Mouse (Mus musculus) liver, postnatal 0 days (tissue): Measurements from ENCODE around the gene Astn2. TPM values are rescaled to one million over a fixed set of nuclear protein-coding genes. Genes with fewer than 3 reads are reported as not detected.
"Not testable (repeated sequence)": the region's sequence is repeated elsewhere in the genome, so short reads cannot be mapped to it uniquely, and the experiment has no call there.

Experiments used
- ATAC-seq: fragments of 200-750 bp; cut with Nextera tagmentation; 2 replicates; pipeline ENCODE4 v1.8.0; 2017; ENCODE audit warnings: mild to moderate bottlenecking, moderate library complexity
- DNase-seq: peaks from one replicate; pipeline ENCODE4 v3.0.0-alpha.2; 2016
- H3K27ac ChIP-seq: fragments of 300-500 bp; sonication (generic); 2 replicates; pipeline ENCODE4 v1.5.1; 2014; ENCODE audit warnings: antibody characterized with exemption, moderate library complexity, mild to moderate bottlenecking, low read depth
- H3K27me3 ChIP-seq: fragments of 300-500 bp; sonication (generic); 2 replicates; pipeline ENCODE4 v1.6.1; 2014; ENCODE audit warnings: low read length, control low read depth, mixed read lengths; ENCODE audit not compliant: insufficient read depth
- H3K36me3 ChIP-seq: fragments of 300-500 bp; sonication (generic); replicated peaks from 2 replicates; pipeline ENCODE4 v1.6.1; 2014; ENCODE audit warnings: mild to moderate bottlenecking, control low read depth, low read length, moderate library complexity, mixed read lengths; ENCODE audit not compliant: insufficient read depth
- H3K4me1 ChIP-seq: fragments of 300-500 bp; sonication (generic); 2 replicates; pipeline ENCODE4 v1.6.1; 2014; ENCODE audit warnings: antibody characterized with exemption, mild to moderate bottlenecking, control low read depth; ENCODE audit not compliant: insufficient read depth
- H3K4me2 ChIP-seq: fragments of 300-500 bp; sonication (generic); 2 replicates; pipeline ENCODE4 v1.6.1; 2014; ENCODE audit warnings: low read depth, mild to moderate bottlenecking, low read length, moderate library complexity, mixed read lengths
- H3K4me3 ChIP-seq: fragments of 300-500 bp; sonication (generic); 2 replicates; pipeline ENCODE4 v1.5.1; 2014; ENCODE audit warnings: low read depth, low read length
- H3K9ac ChIP-seq: fragments of 300-500 bp; sonication (generic); replicated peaks from 2 replicates; pipeline ENCODE4 v1.6.1; 2014; ENCODE audit warnings: mild to moderate bottlenecking, moderate library complexity
- H3K9me3 ChIP-seq: fragments of 300-500 bp; sonication (generic); 2 replicates; pipeline ENCODE4 v1.6.1; 2016; ENCODE audit warnings: mild to moderate bottlenecking, control low read depth, low read length, mixed read lengths
- CTCF ChIP-seq: sonication (generic); IDR thresholded peaks from 2 replicates; pipeline ENCODE4 v1.5.1; 2016; ENCODE audit warnings: antibody characterized with exemption, low read depth
- EP300 ChIP-seq: IDR thresholded peaks from 2 replicates; pipeline ENCODE4 v1.6.1; 2016; ENCODE audit warnings: antibody characterized with exemption, low read depth, mild to moderate bottlenecking
- WGBS: fragments of 180-500 bp; shearing (Covaris S2); extraction: QIAGEN DNeasy Blood & Tissue Kit; methylation state at CpG from one replicate; pipeline ENCODE4 v1.1.7; 2014; ENCODE audit not compliant: insufficient replicate concordance; 5-methylcytosine and 5-hydroxymethylcytosine counted together
- polyA plus RNA-seq: library from polyadenylated mRNA; unstranded; fragments of >200 nt; fragmentation: Nextera tagmentation; extraction: Ambion mirVana; gene quantifications from 2 replicates; pipeline ENCODE4 v1.2.1, GENCODE M21; 2015

Gene Astn2
- polyA plus RNA-seq, 1 experiment from 2014 or later: 0.02 TPM

DNA sequence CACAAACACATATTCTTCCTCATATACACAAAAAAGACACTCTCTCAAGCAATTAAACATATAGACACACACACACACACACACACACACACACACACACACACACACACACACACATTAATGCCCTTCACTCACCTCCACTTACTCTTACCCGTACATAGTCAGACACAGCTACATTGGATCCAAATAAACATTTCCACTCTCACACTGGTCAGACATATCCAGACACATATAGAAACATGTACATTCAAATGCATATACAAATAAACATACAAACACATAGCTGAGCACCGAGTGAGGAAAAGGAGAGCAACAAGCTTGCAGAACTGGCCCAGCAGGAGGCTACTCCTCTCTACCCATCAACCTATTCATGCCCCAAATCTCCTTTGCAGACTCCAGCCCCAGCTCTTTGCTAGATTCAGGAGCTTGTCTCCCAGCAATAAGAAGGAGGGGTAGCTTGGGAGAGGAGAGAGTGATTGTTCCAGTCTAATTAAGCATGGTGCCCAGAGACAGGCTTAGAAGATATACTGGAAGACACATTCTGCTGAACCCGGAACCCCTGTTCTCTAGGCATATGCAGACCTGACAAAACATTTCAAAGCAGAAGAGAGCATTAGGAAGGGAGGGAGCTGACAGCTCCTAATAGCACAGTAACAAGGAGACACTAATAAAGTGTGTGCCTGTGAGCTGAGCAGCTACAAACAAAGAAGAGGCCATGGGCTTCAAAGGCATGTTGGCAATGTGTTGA, 718.0 kb downstream of the Astn2 start:
- DNase-seq (no peak), ATAC-seq (no peak)
- no peaks in the 10 kb centered on the region for H3K27me3 ChIP-seq
- H3K27ac ChIP-seq: no peak overlapping the region
- no peak overlapping the region for H3K4me3 ChIP-seq
- no peak overlapping the region for H3K9ac ChIP-seq
- TF ChIP-seq EP300 (no peak), CTCF (no peak)
- 48% methylated on average over 3 of the region's 3 CpGs for WGBS
- no peak overlapping the region for H3K4me2 ChIP-seq
- no peaks in the 10 kb centered on the region for H3K36me3 ChIP-seq
- no peaks in the 10 kb centered on the region for H3K4me1 ChIP-seq
- H3K9me3 ChIP-seq: no peaks in the 10 kb centered on the region

GRCm38 (mm10) chr4:65684401-65684800, 720.0 kb downstream of the Astn2 start:
- H3K9me3 ChIP-seq: no peaks in the 10 kb centered on the region
- no peak overlapping the region for H3K4me2 ChIP-seq
- no peak for ATAC-seq
- 68% methylated on average over 3 of the region's 3 CpGs for WGBS
- DNase-seq: no peak
- no peak overlapping the region for H3K27ac ChIP-seq
- H3K4me1 ChIP-seq: no peaks in the 10 kb centered on the region
- no peaks in the 10 kb centered on the region for H3K36me3 ChIP-seq
- H3K4me3 ChIP-seq: no peak overlapping the region
- TF ChIP-seq EP300 (no peak), CTCF (no peak)
- H3K27me3 ChIP-seq: no peaks in the 10 kb centered on the region
- H3K9ac ChIP-seq: no peak overlapping the region

DNA sequence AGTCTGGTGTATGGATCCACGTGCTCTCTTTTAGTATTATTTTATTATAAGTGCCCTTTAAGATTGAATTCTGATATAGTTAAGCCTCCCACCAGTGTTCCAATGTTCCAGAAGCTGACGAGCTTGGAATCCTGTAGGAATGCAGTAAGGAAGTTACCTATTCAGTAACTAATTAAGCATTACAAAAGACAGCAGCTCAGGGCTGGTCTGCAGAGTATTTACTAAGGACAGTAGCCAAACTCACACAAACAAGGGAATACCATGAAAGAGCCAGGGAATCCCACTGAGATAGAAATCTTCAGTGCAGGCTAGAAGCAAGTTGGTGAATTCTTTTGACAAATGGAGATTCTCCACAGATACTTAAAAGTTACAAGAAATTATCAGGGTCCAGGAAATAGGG, 724.6 kb downstream of the Astn2 start:
- DNase-seq: not testable (repeated sequence)

DNA sequence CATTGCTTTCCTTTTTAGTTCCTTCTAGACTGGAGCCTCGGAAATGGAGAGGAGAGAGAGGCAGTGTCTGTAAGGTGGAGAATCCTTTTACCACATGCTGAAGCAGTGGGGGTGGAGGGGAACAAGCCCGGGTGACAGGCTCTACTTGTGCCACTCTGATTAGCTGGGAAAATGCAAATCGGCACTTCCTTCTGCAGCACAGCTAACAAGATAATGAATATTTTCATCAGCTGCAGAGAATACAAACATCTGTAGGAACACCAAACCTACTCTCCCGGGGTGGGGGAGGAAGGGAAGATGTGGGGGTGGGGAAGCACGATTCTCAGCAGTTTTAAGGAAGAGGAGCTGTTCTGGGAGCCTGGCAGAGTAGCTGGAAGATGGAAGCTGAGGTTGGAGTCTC, 725.5 kb downstream of the Astn2 start:
- no peak overlapping the region for H3K4me3 ChIP-seq
- 17% methylated on average over 5 of the region's 5 CpGs for WGBS

More for the DNA sequence above, 724.6 kb downstream of the Astn2 start:
- H3K4me3 ChIP-seq, H3K27ac ChIP-seq, H3K27me3 ChIP-seq, H3K9ac ChIP-seq, H3K4me2 ChIP-seq, H3K9me3 ChIP-seq, H3K4me1 ChIP-seq, H3K36me3 ChIP-seq, ATAC-seq: not testable (repeated sequence)
- WGBS: 43% methylated on average over 2 of the region's 2 CpGs

DNA sequence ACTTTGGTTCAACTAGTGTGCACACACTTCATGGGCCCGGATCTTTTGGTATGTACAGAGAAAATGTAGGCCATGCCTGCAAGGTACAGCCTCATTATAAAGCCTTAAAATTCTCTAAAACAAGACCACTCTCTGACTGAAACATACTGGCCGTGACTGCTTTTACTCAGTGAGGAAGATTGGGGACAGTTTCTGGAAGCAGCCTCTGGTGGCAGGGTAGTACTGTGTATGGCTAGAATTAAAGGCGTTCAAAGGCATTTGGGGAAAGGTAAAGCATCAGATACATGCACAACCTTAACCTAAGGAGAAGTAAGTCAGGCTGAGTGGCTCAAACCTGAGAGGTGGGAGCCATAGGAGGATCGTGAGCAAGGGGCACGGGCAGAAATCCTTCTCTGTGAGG, 725.9 kb downstream of the Astn2 start:
- TF ChIP-seq EP300 (no peak), CTCF (no peak)
- DNase-seq (no peak), ATAC-seq (no peak)
- Histone ChIP-seq H3K4me3 (no peak overlapping the region), H3K36me3 (no peaks in the 10 kb centered on the region), H3K9me3 (no peaks in the 10 kb centered on the region), H3K9ac (no peak overlapping the region), H3K27me3 (no peaks in the 10 kb centered on the region), H3K4me1 (no peaks in the 10 kb centered on the region), H3K4me2 (no peak overlapping the region), H3K27ac (no peak overlapping the region)
- 58% methylated on average over 5 of the region's 5 CpGs for WGBS

More for the DNA sequence above, 725.5 kb downstream of the Astn2 start:
- TF ChIP-seq EP300 (no peak), CTCF (no peak)
- H3K36me3 ChIP-seq: no peaks in the 10 kb centered on the region
- H3K9ac ChIP-seq: no peak overlapping the region
- ATAC-seq (no peak), DNase-seq (no peak)
- H3K27ac ChIP-seq: no peak overlapping the region
- no peaks in the 10 kb centered on the region for H3K27me3 ChIP-seq
- H3K4me1 ChIP-seq: no peaks in the 10 kb centered on the region
- H3K4me2 ChIP-seq: no peak overlapping the region
- no peaks in the 10 kb centered on the region for H3K9me3 ChIP-seq

DNA sequence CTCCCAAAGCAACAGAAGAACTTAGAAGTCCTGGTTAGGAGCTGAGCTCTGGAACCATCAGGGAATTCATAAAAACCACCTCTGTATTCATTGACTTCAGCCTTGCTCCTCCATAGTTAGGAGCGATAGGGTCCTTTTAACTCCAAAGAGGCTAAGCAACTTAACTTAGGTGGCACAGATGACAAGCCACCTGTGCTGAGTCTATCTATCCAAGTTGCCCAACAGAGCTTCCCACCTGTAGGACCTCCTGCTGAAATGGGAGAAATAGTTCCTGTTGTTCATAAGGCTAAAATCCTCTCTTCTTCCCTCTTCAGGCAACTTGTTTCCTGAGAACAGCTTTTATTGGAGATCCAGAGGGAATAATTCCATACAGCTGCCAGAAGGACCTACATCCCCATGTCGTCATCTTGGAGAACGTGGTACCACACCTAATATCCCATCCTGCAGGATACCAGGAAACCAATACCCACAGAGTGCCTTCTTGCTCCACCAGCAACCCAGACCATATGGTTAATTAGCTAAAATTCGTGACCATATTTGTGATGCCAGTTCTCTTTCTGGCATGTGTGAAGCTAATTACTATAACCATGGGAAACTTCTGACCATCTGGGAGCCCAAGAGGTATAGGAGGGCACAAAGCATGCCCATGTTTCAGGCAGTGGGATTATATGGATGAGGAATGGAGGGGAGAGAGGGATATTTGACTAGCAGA, 730.0 kb downstream of the Astn2 start:
- Histone ChIP-seq H3K4me1 (no peaks in the 10 kb centered on the region), H3K27ac (no peak overlapping the region), H3K36me3 (no peaks in the 10 kb centered on the region), H3K4me3 (no peak overlapping the region), H3K9ac (no peak overlapping the region), H3K27me3 (no peaks in the 10 kb centered on the region), H3K4me2 (no peak overlapping the region), H3K9me3 (no peaks in the 10 kb centered on the region)
- DNase-seq (no peak), ATAC-seq (no peak)
- no peak for TF ChIP-seq EP300
- TF ChIP-seq CTCF: no peak
- WGBS: 66% methylated on average over 4 of the region's 4 CpGs
